Mouse (Mus musculus) thymus, postnatal 0 days (tissue): ENCODE measurements at regions not wholly inside any gene's neighbourhood (a gene's known extent, or its start where the extent isn't known, plus 50 kb on each side); places are given as distances from the start of the nearest gene placed in this dataset. TPM values are rescaled to one million over a fixed set of nuclear protein-coding genes. Genes with fewer than 3 reads are reported as not detected.
"Not testable (repeated sequence)": the region's sequence is repeated elsewhere in the genome, so short reads cannot be mapped to it uniquely, and the experiment has no call there.

ENCODE experiments used
- DNase-seq: peaks from one replicate; pipeline ENCODE4 v3.0.0-alpha.2; 2015; ENCODE audit warnings: low spot score
- microRNA-seq: library from miRNA; unstranded; fragments of <30 nt; microRNA quantifications from one replicate; pipeline ENCODE4, GENCODE M21; 2016; ENCODE audit warnings: borderline number of aligned reads

DNA sequence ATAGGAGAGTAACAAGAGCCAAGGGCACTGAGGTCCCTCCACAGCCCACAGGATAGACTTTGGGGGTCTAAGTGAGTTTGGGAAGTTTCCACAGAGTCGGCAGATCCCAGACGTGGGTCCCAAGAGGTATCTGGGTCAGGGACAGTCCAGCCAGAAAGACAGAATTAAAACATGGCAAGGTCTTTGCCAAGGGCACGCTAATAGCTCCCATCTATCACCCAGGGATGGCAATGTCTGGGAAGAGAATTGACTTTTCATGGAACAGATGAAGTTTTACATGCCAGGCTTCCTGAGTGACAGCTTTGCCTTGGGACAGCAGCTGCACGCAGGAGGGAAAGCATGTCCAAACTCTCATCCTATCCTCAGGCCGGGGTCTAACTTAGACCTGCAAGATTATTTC is 563.5 kb downstream of the Gm10330 start:
- not testable (repeated sequence) for DNase-seq

DNA sequence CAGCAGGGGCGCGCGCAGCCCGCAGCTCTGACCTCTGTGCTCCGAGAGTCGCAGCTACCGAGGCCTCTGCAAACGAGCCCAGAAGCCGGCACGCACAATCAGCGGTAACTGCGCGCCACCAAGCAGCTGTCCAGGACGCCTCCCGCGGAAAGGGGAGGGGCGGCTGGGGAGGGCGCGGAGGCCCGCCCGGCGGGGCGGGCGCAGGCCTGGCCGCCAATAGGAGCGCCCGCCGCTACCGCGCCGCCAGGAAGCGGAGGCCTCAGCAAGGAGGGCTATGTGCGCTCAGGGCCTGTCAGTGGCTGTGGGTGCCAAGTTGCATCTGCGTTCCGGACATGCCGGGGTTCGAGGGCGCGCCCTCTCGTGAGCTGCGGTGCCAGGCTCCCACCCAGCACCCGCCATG is 590.5 kb downstream of the Gm10330 start:
- peak; percentile 34 for DNase-seq

DNA sequence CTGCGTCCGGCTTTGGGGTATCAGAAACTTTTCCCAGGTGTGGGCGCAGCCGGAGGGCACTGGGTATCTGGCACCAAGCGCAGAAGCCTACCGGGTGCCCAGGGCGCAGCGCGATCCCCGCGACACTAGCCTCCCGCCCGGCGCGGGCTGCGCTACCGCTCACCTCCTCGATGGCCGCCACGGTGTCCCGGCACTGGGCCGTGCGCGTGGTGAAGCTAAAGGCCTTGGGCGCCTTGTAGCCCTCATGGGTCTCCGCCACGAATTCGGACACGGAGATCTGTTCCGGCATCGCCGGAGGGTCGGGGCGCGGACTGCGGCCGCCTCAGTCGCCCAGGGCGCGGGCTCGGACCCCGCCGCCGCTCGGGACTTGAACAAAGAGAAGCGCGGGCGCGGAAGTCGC is 591.0 kb downstream of the Gm10330 start:
- DNase-seq: not testable (repeated sequence)

Small RNA genes lying in the stretch of these regions (microRNA-seq; reads per million reads assigned to microRNA genes)
- gene Gm26140: not detected
